Mouse (Mus musculus) c-Kit-negative CD71-positive TER-119-positive erythroid progenitor cells, embryonic 14.5 days (primary cell): ENCODE results near the gene Mindy3.
A peak's percentile ranks its signal among the peaks of the same experiment; 100 is the strongest.

Source experiments
- DNase-seq: peaks from one replicate; pipeline ENCODE4 v3.0.0-alpha.2; 2013; ENCODE audit warnings: low read depth, low spot score

Mindy3 gene

DNA sequence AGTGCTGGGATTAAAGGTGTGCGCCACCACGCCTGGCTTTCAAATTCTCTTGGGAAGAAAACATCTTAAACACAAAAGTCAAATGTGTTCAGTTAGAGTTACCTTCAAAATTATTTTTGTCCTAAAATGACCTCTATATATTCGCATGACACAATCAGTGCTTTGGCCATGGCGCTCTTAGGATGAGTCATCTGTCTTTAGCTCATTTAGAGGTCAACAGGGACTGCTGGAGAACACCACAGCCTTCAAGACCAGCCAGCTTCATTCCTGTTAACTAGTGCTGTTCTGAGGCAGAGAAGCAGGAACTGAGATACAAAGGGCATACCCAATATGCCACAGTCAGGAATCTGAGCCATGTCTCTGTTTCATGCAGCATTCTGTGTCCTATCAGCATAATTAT lies 47.9 kb downstream of the Mindy3 start:
- no peak for DNase-seq

DNA sequence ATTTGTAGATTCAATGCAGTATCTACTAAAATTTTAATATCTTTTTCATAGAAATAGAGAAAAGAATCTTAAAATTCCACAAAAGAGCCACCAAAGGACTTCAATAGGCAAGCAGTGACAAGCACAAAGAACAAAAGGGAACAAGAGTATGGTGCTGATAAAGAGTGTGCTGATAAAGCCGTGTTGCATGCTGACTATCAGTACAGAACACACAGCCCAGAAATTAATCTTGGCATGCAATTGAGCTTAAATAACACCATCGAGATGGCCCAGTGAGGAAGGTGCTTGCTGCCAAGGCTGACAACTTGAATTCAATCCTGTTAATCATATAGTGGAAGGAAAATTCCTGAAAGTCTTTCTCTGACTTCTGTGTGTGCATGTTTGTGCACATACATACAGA lies 50.8 kb downstream of the Mindy3 start:
- peak; percentile 26 for DNase-seq

- DNase-seq, result no peak
Observed at GRCm38 (mm10) chr2:12368016-12368415, 51.3 kb downstream of the Mindy3 start.

DNA sequence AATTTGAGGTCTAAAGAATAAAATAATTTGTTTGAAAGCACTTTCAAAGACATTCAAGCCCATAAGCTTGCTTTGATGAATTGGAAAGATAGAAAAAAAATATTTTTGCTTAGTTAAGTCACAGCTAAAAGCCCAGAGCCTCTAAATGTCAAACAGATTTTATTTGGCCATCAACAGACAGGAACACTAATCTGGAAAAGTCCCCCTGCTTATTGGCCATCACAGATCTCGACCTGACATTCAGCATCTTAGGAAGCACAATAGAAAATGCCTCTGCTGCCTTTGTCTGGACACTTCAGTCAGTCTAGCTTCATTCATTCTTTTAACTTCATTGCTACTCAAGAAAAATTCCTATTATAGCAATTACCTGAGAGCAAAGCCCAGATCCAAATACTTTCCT lies 58.0 kb downstream of the Mindy3 start:
- DNase-seq, result no peak

DNA sequence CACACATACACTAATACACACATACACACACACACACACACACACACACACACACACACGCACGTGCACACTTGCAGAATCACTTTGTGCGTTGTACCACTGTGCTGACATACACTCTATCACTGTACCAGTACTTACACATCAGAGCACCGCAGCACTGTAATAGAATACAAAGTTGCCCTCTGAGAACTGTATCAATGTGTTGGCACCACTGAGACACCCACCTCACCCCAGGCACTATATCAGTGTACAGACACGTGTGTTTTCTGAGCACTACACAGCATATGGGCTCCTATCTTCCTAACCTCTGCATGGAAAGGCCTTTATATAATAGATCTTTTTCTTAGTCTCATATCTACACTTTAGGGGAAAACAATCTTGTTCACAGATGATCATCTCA lies 64.4 kb downstream of the Mindy3 start:
- DNase-seq, result no peak

GRCm38 (mm10) chr2:12348914-12349313 lies 70.4 kb downstream of the Mindy3 start:
- DNase-seq, result no peak

DNA sequence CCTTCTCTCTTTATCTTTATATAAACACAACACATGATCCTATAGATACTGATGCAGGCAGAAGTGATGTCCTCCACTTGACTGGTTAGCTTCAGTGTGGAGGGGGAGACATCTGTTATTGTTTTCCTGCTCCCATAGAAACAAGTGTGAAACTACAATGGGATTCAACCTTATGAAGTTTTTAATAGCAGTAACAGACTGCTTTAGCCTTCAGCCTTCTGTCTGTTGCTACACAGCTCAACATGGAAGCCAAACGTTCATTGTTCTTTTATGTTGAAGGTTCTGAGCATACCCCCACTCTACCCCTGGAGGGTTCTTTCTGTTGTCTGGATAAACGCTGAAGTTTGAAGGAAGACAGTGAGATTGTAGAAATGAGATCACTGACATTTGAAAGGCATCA lies 87.3 kb downstream of the Mindy3 start:
- DNase-seq, result no peak

DNA sequence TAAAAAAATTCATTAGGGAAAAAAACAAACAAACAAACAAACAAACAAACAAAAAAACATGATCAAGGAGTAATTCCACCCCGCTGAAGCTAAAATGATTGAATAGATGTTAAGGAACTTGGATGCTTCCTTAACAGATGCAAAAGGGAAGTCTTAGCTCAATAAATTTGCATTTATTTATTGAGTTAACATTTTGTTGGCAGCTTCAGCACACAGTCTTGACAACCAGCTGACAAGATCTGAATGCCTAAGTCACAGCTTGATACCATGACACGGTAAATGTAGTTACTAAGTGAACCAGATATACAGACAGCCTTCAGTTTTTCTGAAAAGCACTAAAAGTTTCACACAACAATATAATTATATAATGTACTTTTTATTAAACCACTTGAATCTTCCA lies 89.7 kb downstream of the Mindy3 start:
- DNase-seq, result no peak

DNA sequence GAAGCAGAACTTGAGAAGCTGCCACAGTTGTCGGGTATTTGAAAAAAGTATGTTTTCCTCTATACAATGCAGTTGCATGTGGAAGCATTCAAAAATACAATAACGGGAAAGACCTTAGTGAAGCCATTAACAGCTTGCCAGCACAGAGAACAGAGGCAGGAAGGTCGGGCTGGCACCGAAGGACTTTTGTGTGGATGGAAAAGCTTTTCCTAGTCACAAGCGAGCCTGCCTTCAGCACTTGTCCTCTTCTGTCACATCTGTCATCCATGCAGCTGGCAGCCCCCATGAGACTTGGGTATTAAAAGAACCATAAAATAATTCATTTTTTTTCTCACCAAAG lies 90.2 kb downstream of the Mindy3 start:
- DNase-seq, result no peak

DNA sequence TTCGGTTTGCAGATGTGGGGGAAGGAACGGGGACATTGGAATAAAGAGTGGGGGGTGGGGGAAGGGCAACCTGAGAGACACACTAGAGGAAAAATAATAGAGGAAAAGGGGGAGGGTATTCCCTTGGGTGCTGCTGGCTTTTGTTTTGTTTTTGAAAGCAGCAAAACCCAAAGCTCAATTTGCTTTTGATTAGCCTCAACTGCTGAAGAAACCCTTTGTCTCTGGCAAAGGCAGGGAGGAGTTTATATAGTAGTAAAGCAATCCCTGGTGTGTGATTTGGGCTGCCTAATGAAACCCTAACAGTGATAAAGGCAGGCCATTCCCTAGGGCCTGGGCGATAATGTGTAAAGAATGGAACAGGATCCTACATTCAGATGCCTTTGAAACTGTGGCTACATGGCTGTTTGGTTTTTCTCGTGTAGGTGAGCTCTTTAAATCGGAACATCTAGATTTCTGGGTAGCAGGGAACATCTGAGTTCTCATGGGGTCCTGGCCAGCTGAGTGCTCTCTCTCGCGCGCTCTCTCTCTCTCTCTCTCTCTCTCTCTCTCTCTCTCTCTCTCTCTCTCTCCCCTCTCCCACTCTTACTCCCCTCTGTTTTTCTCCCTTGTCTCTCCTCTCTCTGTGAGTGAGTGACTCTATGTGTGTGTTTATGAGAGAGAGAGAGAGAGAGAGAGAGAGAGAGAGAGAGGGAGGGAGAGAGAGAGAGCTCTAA lies 90.8 kb downstream of the Mindy3 start:
- no peak for DNase-seq

- DNase-seq, result no peak
Observed at GRCm38 (mm10) chr2:12327691-12328354, 91.4 kb downstream of the Mindy3 start.

GRCm38 (mm10) chr2:12327216-12327615 lies 92.1 kb downstream of the Mindy3 start:
- DNase-seq, result peak; percentile 12

GRCm38 (mm10) chr2:12325868-12326267 lies 93.4 kb downstream of the Mindy3 start:
- DNase-seq, result no peak

GRCm38 (mm10) chr2:12325417-12325816 lies 93.9 kb downstream of the Mindy3 start:
- no peak for DNase-seq

GRCm38 (mm10) chr2:12320914-12321313 lies 98.4 kb downstream of the Mindy3 start:
- DNase-seq, result no peak

GRCm38 (mm10) chr2:12318715-12319114 lies 100.6 kb downstream of the Mindy3 start:
- DNase-seq, result no peak

DNA sequence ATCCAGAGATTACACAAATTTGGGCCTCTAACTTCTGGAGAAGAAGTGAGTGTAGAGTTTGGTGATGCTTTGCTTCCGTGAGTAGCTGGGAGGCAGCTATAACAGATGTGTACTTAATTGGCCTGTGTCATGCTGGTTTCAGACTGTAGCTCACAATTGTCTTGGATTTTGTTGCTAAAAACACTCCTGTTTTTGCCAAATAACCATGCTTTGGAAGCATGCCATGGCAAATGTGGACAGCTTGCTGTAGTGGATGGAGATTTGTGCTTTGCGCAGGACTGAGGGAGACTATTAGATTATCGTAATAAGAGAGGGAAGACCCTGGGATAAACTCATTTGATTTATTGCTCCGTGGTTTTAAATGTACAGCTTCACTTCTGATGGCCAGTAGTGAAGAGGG lies 101.2 kb downstream of the Mindy3 start:
- no peak for DNase-seq

GRCm38 (mm10) chr2:12317343-12317742 lies 101.9 kb downstream of the Mindy3 start:
- no peak for DNase-seq

DNA sequence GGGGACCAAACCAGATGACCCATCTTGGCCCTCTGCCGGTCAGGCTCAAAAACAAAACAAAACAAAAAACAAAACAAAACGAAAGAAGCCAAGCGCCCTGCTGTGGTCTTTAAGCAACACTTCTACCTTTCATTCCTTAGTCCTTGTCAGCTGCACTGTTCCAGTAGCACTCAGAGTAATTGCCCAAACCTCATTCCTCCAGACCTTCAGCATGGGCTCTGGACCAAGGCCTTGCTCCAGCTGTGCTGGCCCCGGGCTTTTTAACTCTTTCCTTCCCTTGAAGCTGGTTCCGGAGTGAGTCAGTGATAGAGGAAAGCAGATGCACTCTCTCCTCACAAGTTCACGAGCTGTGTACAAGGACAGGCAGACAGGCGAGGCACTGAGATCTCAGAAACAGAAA lies 102.9 kb downstream of the Mindy3 start:
- DNase-seq, result no peak

DNA sequence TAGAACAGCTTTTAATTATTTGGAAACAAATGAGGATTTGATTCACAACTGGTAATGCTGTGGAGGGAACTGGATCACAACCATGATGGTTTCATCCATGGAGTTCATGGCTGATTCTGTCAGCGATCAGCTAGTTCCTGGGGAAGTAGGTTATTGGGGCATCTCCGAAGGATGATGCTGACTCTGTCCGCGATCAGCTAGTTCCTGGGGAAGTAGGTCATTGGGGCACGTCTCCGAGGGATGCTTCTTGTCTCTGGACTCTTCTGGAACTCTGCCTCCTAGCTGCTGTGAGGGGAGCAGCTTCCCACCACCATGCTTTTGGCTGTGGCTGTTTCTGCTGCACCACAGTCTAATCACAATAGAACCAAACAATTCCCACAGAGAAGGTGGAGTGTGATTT lies 105.2 kb downstream of the Mindy3 start:
- DNase-seq, result no peak

DNA sequence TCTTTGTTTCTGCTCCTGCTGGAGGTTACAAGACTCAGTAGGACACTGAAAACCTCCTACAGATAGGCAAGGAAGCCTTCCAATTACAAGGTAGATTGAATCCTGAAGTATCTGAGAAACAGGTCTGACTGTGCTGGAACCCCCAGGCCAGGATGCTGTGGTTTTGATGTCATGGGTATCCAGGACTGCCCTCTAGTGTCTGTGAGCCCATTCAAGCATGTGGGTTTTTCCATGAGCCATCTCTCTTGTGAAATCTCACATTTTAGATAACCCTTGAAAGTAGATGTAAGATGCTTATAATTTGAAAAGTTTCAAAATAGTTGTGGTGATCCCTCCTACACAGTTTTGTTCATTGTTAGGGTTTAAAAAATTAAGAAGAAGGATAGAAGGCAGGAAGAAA lies 110.8 kb downstream of the Mindy3 start:
- DNase-seq, result no peak

DNA sequence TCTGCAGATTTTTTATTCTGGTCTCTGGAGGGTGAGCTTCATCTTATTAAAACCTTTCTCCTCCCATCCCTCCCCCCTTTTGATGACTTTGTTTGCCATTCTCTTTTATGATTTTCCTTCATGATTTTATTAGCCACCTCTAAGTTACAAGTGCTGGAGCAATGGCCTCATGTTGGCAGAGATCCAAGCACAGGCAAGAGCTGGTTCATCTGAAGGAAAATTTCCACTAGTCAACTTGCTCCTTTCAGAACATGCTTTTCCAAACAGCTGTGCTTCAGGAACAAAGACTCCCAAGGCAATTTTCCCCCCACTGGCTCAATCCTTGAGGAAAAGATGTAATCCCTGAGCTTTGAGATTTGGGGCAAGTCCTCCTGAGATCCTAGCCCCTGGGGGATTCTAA lies 112.0 kb downstream of the Mindy3 start:
- no peak for DNase-seq

GRCm38 (mm10) chr2:12305064-12305650 lies 114.1 kb downstream of the Mindy3 start:
- no peak for DNase-seq
